Mouse (Mus musculus): ENCODE data around the gene Tpx2.

Tpx2 gene

GRCm38 (mm10) chr2:152821023-152821422, 26.7 kb upstream of the Tpx2 start:
- peak; percentile 64 for DNase-seq

DNA sequence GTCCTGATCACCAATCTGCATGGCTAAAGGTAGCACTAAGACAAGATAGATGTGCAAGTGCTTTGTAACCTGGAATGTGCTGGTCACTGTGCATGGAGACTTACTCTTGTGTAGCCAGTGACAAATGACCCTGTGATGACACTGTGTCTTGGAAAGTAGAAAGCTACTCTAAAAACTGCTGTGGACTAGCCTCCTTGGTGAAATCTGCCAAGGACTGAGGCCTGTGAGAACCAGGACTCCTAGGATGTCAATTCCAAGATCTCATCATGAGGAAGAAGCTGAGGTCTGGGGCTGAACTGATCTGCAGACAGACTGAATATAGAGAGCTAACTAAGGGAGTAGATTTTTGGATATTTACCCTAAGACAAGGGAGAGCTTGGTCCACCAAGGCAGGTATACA, 26.2 kb upstream of the Tpx2 start:
- no peak for DNase-seq

- no peak for DNase-seq
Observed at GRCm38 (mm10) chr2:152823770-152824169, 24.0 kb upstream of the Tpx2 start.

GRCm38 (mm10) chr2:152824438-152825167, 23.2 kb upstream of the Tpx2 start:
- DNase-seq, result no peak

GRCm38 (mm10) chr2:152825168-152825697, 22.5 kb upstream of the Tpx2 start:
- no peak for DNase-seq

DNA sequence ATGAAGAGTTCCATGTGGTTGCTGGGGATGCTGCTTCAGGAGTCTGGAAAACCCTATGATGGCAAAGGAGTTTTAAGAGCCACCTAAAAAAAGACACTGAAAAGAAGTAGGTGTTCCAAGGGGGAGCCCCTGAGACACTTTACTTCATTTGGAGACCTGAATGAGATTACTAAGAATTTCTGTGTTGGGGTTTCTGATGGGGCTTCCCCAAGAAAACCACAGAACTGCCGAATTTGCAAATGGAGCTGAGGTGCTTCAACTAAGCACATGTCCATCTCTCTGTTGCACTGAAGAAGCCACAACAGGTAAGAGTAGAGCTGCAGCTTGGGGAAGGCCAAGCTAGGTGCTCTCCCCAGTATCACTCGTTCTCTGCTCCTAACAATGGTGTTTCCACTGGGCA, 22.1 kb upstream of the Tpx2 start:
- DNase-seq, result no peak

DNA sequence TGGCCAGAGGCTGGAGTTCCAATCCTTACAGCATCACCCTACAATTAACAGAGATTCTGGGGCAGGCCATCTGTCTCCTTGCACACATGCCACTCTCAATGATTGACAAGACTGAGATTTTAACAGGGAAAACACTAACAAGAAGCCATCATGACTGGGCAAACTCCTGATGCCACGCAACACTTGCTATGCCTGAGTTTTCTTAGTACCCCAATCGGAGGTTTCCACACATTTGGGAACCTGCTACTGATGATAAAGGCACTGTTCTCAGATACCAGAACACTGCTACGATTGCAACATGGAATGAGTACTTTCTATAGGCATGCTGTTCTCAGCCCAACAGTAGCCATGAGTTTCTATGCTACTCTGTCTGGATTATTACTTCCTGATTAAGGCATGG, 21.3 kb upstream of the Tpx2 start:
- DNase-seq, result no peak

GRCm38 (mm10) chr2:152827321-152828010, 20.3 kb upstream of the Tpx2 start:
- DNase-seq, result peak; percentile 65

- DNase-seq, result peak; percentile 40
Observed at GRCm38 (mm10) chr2:152828011-152828370, 19.8 kb upstream of the Tpx2 start.

DNA sequence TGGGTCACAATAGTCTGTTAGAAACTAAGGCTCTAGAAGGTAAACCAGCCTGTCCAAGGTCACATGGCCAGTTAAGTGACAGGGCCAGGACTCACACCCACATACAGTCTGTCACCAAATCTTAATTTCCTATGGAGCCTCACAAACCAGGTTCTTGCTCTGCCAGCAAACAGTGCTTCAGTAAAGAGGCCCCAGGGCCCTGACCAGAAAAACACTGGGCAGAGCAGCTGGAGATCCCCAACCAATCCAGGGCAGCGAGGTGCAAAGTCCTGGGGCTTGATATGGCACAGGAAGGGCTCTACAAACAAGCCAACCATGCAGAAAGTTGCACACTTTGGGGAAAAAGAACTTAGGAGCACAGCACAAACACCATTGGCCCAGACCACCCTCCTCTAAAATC, 19.2 kb upstream of the Tpx2 start:
- DNase-seq, result peak; percentile 34

DNA sequence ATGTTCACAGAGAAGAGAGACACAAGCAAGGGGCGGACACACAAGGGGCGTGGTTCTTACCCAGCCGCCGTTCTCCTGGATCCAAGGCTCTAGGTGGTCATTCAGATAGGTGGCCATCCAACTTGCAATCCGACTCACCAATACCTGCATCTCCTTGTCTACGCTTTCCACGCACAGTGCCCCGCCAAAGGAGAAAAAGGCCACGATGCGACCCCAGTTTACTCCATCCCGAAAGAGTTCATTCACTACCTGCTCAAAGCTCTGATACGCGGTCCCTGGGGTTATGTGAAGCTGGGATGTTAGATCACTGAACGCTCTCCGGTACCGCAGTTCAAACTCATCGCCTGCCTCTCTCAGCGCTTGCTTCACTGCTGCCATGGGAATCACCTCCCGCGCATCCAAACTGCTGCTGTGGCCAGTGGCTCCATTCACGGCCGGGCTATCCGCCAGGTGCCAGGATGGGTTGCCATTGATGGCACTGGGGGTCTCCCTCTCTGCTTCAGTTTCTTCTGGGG, 18.3 kb upstream of the Tpx2 start:
- peak; percentile 44 for DNase-seq

DNA sequence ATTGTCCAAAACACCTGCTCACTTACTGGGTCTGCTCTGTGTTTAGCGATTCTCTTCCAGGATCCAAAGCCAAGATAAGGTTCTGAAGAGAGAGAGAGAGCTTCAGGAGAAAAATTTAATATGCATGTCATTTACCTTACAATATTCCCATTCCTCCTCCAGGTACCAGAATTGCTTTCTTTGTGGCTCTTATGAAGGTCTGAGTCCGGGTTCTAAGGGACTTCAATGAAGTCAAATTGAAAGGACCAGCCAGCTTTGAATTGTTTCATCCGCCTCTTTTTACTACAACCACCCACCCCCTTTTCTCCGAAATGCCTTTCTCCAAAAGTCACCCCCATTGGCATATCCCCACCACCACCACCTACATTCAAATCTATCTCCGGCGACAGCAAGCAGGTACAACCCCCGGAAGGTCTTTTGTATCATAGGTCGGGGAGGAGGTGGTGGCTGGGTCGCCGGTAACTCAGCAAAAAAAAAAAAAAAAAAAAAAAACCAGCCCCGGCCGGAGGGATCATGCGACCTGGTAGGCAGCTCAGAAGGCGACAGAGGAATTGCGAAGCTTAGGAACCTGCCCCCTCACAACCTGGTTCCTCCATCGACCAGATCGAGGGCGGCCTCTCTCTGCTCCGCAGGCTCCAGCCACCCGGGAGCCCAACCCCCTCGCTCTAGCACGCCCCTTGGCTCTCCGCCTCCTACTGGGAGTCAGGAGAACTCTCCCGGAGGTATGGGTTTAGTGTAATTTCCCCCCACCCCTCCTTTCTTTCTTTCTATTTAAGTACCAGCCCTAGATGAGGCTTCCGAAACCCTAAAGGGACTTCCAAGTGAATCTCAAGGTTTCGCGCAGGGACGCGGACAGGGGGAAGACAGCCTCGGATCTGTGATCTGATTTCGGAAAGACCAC, 17.5 kb upstream of the Tpx2 start:
- DNase-seq, result peak; percentile 96

- peak; percentile 98 for DNase-seq
Observed at GRCm38 (mm10) chr2:152831019-152831878, 16.5 kb upstream of the Tpx2 start, which contains the start of gene Bcl2l1. Bcl2l1 (minus strand) TSS chr2:152831728.

- DNase-seq, result no peak
Observed at GRCm38 (mm10) chr2:152839256-152839655, 8.5 kb upstream of the Tpx2 start.

DNA sequence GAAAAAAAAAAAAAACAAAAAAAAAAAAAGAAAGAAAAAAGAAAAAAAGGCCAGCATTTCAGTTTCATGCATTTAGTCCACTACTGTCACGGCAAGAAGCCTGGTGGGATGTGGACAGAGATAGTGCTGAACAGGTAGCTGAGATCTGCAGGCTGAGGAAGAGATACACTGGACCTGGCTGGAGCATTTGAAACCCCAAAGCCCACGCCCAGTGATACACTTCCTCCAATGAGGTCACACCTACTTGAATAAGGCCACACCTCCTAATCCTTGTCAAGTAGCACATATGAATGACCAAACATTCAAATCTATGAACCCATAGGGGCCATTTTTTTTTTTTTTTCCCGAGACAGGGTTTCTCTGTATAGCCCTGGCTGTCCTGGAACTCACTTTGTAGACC, 5.0 kb upstream of the Tpx2 start:
- DNase-seq, result no peak

DNA sequence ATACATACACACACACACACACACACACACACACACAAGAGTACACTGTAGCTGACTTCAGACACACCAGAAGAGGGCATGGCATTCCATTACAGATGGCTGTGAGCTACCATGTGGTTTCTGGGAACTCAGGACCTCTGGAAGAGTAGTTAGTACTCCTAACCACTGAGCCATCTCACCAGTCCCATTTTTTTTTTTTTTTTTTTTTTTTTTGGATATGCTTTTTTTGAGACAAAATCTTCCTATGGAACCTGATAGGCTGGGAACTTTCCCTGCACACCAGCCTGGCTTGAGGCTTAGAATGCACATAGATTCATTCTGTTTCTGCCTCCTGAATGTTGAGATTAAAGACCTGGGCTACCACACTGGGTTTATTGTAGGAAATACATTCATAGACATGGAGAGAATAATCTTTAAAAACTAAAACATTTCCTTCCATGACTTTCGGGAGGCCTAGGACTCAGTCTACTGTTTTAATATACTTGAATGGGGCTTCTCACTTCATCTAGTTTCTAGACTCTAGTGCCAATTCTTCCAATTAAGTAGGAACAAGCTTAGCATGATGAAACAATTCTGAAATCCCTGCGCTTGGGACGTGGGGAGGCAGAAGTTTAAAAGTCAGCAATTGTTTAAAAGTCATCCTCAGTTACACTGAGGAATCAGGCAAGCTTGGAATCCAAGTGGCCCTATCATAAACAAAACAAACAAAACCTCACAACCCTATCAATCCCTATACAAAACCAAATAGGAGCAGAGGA, 528 bp upstream of the Tpx2 start:
- no peak for DNase-seq

- no peak for DNase-seq
Observed at GRCm38 (mm10) chr2:152848466-152848865, 702 bp downstream of the Tpx2 start.

DNA sequence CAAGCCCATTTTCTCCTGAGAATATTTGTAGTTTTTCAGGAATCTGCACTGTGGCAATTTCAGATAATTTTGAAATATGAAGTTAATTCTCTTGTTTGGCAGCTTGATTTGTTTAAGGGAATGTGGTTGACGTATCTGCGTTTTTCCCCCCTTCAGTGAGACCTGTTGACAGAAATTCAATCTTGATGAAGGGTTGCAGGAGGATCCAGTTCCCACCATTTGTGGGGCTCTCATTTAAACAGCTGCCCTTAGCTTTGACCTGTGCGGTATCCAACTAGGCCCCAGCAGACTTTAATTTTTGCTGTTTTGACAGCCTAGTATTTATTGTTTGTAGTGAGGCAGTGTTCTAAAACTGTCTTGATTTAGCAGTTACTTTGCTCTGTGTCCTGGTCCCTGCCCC, 11.7 kb downstream of the Tpx2 start:
- no peak for DNase-seq

GRCm38 (mm10) chr2:152861891-152862290, 14.1 kb downstream of the Tpx2 start:
- no peak for DNase-seq

GRCm38 (mm10) chr2:152862638-152863037, 14.9 kb downstream of the Tpx2 start:
- no peak for DNase-seq

DNA sequence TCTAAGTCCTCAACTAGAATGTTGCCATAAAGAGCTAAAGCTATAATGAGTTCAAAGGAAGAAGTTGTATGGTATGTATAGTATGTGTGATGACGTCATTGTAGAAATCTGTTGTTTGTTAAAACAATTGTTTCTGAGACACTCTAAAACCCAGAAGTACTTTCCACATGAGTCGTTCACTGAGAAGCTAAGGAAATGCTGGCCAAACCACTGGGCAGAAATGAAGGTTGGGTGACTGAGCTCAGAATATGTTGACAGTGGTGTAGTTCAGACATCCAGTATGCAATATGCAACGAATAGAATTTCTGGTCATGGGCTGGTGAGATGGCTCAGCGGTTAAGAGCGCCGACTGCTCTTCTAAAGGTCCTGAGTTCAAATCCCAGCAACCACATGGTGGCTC, 15.6 kb downstream of the Tpx2 start:
- no peak for DNase-seq

All from lung, postnatal 14 days (tissue).